Mouse (Mus musculus): ENCODE results near the gene Scn10a.

GRCm38 (mm10) chr9:119624151-119624550 is 95.0 kb downstream of the Scn10a start:
- TF ChIP-seq MAFK (IDR thresholded peaks at IDR 0.05; ENCODE audit: insufficient read depth, low read depth, low read length), result no peak
- no peak for TF ChIP-seq CHD2 (IDR thresholded peaks at IDR 0.05; ENCODE audit: low read depth, low read length)
- no peak for TF ChIP-seq ZC3H11A (IDR thresholded peaks at IDR 0.05; ENCODE audit: borderline replicate concordance, low read depth, low read length)
- no peak for TF ChIP-seq ZNF384 (IDR thresholded peaks at IDR 0.05; ENCODE audit: low read depth, low read length)
- no peak for TF ChIP-seq HCFC1 (IDR thresholded peaks at IDR 0.05; ENCODE audit: borderline replicate concordance, insufficient read depth, low read length)

Measured in ES-E14 (cell line).